Mouse (Mus musculus) c-Kit-positive CD71-positive TER-119-negative erythroid progenitor cells, embryonic 14.5 days (primary cell): ENCODE results near the gene Klhl2.

Experiments used
- DNase-seq: peaks from one replicate; pipeline ENCODE4 v3.0.0-alpha.2; 2013; ENCODE audit warnings: low read depth

Gene Klhl2

DNA sequence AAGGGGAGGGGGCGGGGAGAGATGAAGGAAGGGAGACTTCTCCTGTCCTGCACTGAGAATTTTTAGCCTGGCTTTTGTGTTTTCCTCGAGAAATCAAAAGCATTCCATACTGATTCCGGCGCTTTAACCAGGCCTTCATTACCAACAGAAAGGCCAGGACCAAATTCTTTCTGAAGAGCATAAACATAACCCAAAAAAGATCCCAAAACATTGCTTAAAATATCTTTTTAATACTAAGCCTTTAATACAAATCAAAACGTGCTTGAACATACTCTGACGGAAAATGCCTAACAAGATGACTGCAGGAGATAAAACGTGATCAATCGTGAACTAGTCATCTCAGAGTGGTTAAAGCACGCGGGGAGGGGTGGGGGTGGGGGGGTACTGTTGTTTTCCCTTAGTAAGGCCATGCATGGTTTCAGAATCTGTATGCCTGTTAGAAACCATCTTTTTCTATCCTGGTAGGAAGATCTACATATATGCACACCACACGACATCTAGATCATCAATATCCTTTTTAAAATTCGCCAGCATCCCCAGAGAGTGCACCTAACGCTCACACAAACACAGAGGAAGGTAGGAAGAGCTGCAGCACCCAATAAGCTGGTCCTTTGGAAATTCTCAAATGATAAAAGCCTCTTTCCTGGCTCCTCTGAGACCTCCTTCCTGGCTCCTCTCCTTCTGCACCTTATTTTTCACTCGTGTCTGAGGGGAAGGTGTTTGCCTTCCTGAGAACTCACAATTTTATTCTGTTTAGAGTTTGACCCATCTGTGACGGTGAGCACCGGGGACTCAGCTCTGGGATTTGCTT is 158.0 kb downstream of the Klhl2 start:
- no peak for DNase-seq

- DNase-seq: no peak
Measured at GRCm38 (mm10) chr8:64690845-64691244, 159.0 kb downstream of the Klhl2 start.

DNA sequence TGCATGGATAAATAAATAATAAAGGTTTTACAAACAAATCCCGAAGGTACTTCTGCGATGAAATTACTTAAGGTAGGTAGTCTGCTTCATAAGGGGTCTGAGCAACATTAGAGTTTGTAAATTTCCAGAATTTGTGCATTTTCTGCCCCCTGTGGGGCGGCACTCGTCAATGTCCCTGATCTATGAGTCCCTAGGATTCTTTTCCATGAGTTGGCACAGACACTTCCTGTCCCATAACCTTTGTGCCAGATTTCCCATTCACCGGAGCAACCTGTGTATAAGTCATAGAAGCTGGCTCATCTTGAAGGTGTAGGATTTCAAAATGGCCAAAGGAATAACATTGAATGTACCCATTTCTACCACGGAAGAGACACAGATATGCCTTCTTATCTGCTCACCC is 159.5 kb downstream of the Klhl2 start:
- DNase-seq: no peak
